Mouse (Mus musculus): ENCODE results near the gene Spdef.

The Spdef gene

GRCm38 (mm10) chr17:27728770-27729169, at the start of gene Spdef:
Spdef (minus strand) TSS chr17:27728955.
- DNase-seq, result no peak

GRCm38 (mm10) chr17:27777823-27778222, 49.1 kb upstream of the Spdef start:
- DNase-seq, result peak; percentile 26

GRCm38 (mm10) chr17:27774198-27774597, 45.4 kb upstream of the Spdef start:
- DNase-seq, result no peak

- no peak for DNase-seq
These were observed 42.9 kb upstream of the Spdef start for GRCm38 (mm10) chr17:27771616-27772015.

GRCm38 (mm10) chr17:27768817-27769542, 40.2 kb upstream of the Spdef start:
- peak; percentile 84 for DNase-seq

GRCm38 (mm10) chr17:27767543-27767942, 38.8 kb upstream of the Spdef start:
- no peak for DNase-seq

- DNase-seq, result no peak
These were observed 38.4 kb upstream of the Spdef start for GRCm38 (mm10) chr17:27767120-27767519.

- DNase-seq, result no peak
These were observed 36.3 kb upstream of the Spdef start for GRCm38 (mm10) chr17:27765066-27765465.

GRCm38 (mm10) chr17:27764453-27764852, 35.7 kb upstream of the Spdef start:
- no peak for DNase-seq

- DNase-seq, result no peak
These were observed 34.1 kb upstream of the Spdef start for GRCm38 (mm10) chr17:27762884-27763283.

GRCm38 (mm10) chr17:27761639-27762336, 33.0 kb upstream of the Spdef start:
- DNase-seq, result peak; percentile 74

GRCm38 (mm10) chr17:27760169-27760568, 31.4 kb upstream of the Spdef start:
- DNase-seq, result peak; percentile 16

- no peak for DNase-seq
These were observed 22.8 kb upstream of the Spdef start for GRCm38 (mm10) chr17:27751314-27752202.

- DNase-seq, result no peak
These were observed 21.7 kb upstream of the Spdef start for GRCm38 (mm10) chr17:27750451-27750942.

- DNase-seq, result no peak
These were observed 19.4 kb upstream of the Spdef start for GRCm38 (mm10) chr17:27748123-27748522.

GRCm38 (mm10) chr17:27746446-27746845, 17.7 kb upstream of the Spdef start:
- DNase-seq, result no peak

GRCm38 (mm10) chr17:27740961-27741360, 12.2 kb upstream of the Spdef start:
- DNase-seq, result no peak

GRCm38 (mm10) chr17:27734344-27735073, 5.8 kb upstream of the Spdef start:
- DNase-seq, result no peak

- no peak for DNase-seq
These were observed 3.9 kb upstream of the Spdef start for GRCm38 (mm10) chr17:27732694-27733093.

GRCm38 (mm10) chr17:27732152-27732551, 3.4 kb upstream of the Spdef start:
- DNase-seq, result no peak

GRCm38 (mm10) chr17:27726527-27726926, 2.2 kb downstream of the Spdef start:
- DNase-seq, result no peak

- DNase-seq, result no peak
These were observed 3.3 kb downstream of the Spdef start for GRCm38 (mm10) chr17:27725412-27725811.
